Mouse (Mus musculus): ENCODE measurements around the gene Hoxd1.

Hoxd1 gene

GRCm38 (mm10) chr2:74762522-74763244, at the start of gene Hoxd1:
Gene Hoxd1 (plus strand): TSS chr2:74762980.
- DNase-seq (ENCODE audit: low spot score): no peak

GRCm38 (mm10) chr2:74713239-74714150, 49.3 kb upstream of the Hoxd1 start:
- DNase-seq (ENCODE audit: low spot score): no peak

DNA sequence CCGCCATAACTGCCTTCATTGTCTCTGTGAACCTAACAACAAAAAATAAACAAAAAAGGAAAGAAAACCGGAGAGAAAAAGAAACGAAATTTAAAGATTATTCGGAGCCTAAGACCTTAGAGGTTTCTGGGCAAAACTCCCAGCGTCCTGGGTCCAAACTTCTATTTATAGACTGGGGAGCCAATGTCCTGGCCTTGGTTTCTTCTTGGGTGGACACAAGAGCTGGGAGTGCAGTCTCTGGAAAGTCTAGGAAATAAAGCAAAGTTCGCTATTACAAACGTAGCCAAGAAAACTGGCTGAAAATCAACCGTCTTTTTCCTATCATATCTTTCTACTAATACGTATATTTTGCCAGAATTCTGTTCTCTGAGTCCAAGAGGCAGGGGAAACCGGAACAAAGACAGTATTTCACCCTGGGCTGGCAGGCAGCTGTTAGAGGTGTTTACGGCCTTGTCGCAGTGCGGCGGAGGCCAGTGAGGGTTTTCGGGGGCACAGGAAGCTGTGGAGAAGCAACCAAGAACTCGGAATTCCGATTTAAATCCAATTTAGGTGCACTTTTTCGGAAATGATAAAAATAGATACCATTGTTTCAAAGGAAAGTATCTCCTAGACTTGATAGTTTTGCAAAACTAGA, 48.5 kb upstream of the Hoxd1 start:
- no peak for DNase-seq (ENCODE audit: low spot score)

DNA sequence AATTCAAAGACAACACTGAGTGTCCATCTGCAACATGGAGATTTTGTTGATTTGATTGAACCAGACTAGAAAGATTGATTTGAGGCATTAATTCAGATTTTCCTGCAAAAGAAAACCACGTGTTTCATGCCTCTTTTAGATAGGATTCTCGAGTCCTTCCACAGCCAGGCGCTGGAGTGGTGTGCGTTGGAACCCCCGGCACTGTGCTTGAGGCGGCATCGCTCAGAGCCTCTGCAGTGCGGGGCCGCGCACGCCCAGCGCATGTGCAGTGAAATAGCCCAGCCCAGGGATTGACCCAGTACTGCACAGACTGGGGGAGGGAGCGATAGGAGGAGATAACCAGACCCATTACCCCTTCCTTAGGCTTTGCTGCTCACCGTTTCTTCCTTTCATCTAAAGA, 47.9 kb upstream of the Hoxd1 start:
- DNase-seq (ENCODE audit: low spot score): no peak

GRCm38 (mm10) chr2:74715504-74716241, 47.1 kb upstream of the Hoxd1 start:
- peak; percentile 27 for DNase-seq (ENCODE audit: low spot score)

GRCm38 (mm10) chr2:74720384-74720783, 42.4 kb upstream of the Hoxd1 start:
- no peak for DNase-seq (ENCODE audit: low spot score)

- DNase-seq (ENCODE audit: low spot score): no peak
Measured at GRCm38 (mm10) chr2:74720955-74721491, 41.8 kb upstream of the Hoxd1 start.

DNA sequence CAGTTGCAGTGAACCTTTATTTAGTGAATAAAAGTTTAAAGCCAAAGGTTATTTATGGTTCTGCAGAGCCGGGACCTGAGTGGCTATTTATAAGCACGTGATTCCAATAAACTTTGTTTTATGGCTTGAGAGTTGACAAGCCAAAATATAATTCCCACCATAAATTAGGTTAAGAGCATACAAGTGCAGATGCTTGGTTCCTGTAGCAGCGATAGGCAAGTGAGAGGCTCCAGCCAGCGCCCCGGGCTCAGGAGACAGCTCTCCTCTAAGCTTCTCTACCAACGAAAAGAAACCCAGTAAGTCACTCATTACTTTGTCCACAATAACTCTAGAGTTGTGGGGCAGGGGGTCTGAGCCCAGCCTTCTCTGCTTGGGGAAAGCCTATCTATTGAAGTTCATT, 40.9 kb upstream of the Hoxd1 start:
- DNase-seq (ENCODE audit: low spot score): no peak

- no peak for DNase-seq (ENCODE audit: low spot score)
Measured at GRCm38 (mm10) chr2:74722949-74723348, 39.8 kb upstream of the Hoxd1 start.

- DNase-seq (ENCODE audit: low spot score): no peak
Measured at GRCm38 (mm10) chr2:74724244-74725015, 38.4 kb upstream of the Hoxd1 start.

DNA sequence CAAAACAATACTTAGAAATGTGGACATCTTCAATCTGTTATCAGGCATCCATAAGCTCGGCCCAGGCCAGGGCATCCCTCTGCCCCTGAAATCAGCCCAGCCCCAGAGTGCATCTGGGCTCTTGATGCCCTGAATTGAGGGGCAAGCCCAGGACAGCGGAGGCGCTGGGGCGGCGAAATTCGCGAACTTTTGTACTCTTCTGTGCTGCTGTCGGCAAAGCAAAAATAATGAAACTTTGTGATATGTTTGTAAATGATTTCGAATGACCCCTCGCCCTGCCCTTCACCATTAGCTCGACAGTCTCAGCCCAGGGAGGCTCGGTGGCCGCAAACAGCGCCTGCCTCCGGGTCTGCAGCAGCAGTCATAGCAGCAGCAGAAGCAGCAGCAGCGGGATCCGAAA, 37.6 kb upstream of the Hoxd1 start:
- no peak for DNase-seq (ENCODE audit: low spot score)

GRCm38 (mm10) chr2:74726551-74726950, 36.2 kb upstream of the Hoxd1 start, which contains the start of gene Gm28230:
Gene Gm28230 (plus strand): TSS chr2:74726728.
- no peak for DNase-seq (ENCODE audit: low spot score)

DNA sequence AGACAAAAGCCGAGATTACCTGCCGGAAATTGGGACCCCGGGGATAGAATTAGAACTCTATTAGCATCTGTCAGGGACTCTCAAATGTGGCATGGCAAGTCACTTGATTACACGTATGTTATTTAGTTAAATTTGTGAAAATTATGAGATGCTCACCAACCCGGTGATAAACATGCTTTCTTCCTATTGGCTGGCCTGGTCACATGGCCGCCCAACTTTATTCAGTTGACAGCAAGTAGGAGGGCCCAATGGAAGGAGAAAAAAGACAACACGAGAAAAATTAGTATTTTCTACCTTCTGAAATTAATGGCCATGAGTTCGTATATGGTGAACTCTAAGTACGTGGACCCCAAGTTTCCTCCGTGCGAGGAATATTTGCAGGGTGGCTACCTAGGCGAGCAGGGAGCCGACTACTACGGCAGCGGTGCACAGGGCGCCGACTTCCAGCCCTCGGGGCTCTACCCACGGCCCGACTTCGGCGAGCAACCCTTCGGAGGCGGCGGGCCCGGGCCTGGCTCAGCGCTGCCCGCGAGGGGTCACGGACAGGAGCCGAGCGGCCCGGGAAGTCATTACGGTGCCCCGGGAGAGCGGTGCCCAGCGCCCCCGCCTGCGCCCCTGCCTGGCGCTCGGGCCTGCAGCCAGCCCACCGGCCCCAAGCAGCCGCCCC, 35.7 kb upstream of the Hoxd1 start:
- no peak for DNase-seq (ENCODE audit: low spot score)

DNA sequence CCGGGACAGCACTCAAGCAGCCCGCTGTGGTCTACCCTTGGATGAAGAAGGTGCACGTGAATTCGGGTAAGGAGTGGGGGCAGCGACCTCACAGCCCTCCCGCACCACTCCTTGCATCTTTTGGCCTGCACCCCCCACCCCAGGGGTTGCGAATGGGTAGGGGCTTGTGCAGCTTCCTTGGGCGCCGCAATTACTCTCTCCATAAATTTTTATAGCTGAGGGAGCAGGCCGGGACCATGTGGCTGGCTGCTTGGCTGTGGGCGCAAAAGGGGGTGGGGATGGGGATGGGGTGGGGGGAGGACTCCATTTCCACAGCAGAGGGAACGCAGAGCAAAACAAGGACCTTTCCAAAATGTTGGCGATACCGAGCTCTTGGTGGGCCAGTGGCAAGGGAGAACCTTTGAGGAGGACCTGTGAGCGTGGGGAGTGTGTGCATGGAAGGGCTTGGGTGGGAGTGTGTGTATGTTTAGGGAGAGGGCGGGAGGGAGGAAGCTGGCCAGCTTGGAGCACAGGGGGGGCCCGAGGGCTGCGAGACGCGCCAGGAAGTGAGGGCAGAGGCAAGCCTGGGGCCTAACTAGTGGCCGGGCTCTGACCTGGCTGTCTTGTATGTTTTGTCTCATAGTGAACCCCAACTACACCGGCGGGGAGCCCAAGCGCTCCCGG, 35.0 kb upstream of the Hoxd1 start:
- no peak for DNase-seq (ENCODE audit: low spot score)

DNA sequence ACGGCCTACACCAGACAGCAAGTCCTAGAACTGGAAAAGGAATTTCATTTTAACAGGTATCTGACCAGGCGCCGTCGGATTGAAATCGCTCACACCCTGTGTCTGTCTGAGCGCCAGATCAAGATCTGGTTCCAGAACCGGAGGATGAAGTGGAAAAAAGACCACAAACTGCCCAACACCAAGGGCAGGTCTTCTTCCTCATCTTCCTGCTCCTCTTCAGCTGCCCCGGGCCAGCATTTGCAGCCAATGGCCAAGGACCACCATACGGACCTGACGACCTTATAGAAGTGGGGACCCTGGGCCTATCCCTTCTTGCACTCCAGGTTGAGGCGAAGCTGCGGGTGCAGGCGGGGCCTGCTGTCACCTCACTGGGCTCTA, 34.5 kb upstream of the Hoxd1 start:
- no peak for DNase-seq (ENCODE audit: low spot score)

DNA sequence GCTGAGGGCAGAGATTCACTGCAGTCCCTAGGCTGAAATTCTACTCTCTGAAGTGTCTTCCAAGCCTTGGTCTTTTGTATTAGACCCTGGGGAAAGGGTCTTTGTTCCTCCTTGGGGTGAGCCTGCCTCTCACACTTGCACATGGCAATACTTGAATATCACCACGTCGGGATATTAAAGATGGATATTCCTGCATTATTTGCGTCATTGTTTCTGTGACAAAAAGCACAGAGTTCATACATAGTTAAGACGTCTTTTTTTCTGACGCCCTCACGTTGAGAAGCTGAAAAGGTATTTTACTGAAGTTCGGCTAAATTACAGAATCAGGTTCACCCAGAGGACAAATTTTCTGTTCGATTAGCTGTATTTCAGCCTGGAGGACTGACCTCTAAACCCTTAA, 32.4 kb upstream of the Hoxd1 start:
- no peak for DNase-seq (ENCODE audit: low spot score)

DNA sequence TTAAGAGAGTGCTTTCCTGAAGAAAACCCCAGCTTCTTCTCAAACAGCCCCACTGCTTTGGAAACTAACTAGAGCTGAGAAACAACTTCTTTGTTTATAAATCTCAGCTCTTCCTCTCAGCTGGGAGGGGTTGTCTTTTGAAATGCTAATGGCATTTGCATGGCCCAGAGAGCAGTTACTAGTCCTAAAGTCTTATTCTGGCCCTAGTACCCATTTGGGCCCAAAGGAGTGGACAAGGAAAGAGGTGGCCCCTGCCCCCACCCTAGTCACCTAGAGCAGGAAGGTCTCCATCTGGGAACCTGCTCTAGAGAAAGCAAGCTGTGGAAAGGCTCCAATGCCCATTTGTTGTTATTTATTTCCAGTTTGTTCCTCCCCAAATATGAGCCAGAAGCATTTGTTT, 31.7 kb upstream of the Hoxd1 start:
- DNase-seq (ENCODE audit: low spot score): no peak

DNA sequence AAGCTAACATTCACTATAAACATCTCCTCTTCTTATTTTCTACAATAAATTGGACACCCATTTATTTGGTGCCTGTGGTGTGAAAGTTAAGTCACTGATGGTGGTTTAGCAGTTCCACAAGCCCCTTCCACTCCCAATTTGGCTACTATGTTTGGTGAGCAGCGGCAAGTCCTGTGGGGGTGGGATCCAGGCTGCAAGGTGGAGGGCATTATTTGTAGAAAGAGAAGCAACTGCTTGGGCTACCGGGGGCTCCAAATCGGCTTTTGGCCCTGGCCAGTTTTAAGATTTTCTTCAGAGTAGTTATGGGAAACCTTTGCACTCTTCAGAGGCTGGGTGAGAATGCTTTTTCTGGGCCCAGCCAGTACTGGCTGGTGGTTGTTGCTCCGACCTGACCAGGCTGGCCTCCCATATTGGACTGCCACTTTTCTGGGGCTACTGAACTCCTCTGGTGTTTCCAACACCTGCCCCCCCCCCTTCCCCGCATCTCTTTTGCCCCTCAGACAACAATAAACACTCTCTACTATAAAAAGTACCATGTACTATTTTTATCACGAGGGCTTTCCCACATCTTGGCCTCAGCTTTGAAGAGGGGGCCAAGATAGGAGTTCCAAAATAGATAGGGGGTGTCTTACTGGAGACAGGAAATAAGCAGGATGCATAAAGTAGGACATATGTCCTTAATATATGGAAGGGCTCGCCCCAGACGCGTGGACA, 30.8 kb upstream of the Hoxd1 start:
- DNase-seq (ENCODE audit: low spot score): no peak
